Mouse (Mus musculus) myocyte (in vitro differentiated cells): ENCODE results near the gene Elp5. TPM values are rescaled to one million over a fixed set of nuclear protein-coding genes. Genes with fewer than 3 reads are reported as not detected.

Experiments used
- H3K27me3 ChIP-seq: one replicate; pipeline ENCODE4 v1.6.1; 2011; ENCODE audit not compliant: control insufficient read depth, insufficient read depth, insufficient read length
- H3K36me3 ChIP-seq: one replicate; pipeline ENCODE4 v1.6.1; 2011; ENCODE audit not compliant: control insufficient read depth, insufficient read depth
- H3K4me2 ChIP-seq: one replicate; pipeline ENCODE4 v1.6.1; 2011; ENCODE audit warnings: low read depth, control low read depth
- H3K4me3 ChIP-seq: one replicate; pipeline ENCODE4 v1.5.1; 2011; ENCODE audit warnings: mild to moderate bottlenecking, control low read depth, moderate library complexity
- H3K79me2 ChIP-seq: one replicate; pipeline ENCODE4 v1.6.1; 2011; ENCODE audit not compliant: control insufficient read depth, insufficient read depth
- H3ac ChIP-seq: one replicate; pipeline ENCODE4 v1.6.1; 2011; ENCODE audit not compliant: control insufficient read depth, insufficient read length
- CEBPB ChIP-seq: IDR thresholded peaks from 2 replicates; pipeline ENCODE4 v1.6.1; 2011; ENCODE audit warnings: mild to moderate bottlenecking, moderate library complexity; ENCODE audit not compliant: poor library complexity, insufficient read depth, severe bottlenecking
- E2F4 ChIP-seq: IDR thresholded peaks from one replicate; pipeline ENCODE4 v1.6.1; 2011; ENCODE audit warnings: mild to moderate bottlenecking, control low read depth, moderate library complexity; ENCODE audit not compliant: insufficient read depth
- MAX ChIP-seq: IDR thresholded peaks from one replicate; pipeline ENCODE4 v1.6.1; 2011; ENCODE audit warnings: low read depth, mild to moderate bottlenecking, control low read depth
- MYOD1 ChIP-seq, 3 experiments: IDR thresholded peaks; one replicate each; pipeline ENCODE4 v1.6.1; 2011; ENCODE audit warnings: control low read depth in 2 of 3, low read depth in 2 of 3, mild to moderate bottlenecking in 2 of 3, moderate library complexity in 1 of 3; ENCODE audit not compliant: insufficient read length in 2 of 3, control insufficient read depth in 1 of 3
- MYOG ChIP-seq, 3 experiments: IDR thresholded peaks; one replicate each; pipeline ENCODE4 v1.6.1; 2011; ENCODE audit warnings: control low read depth in 2 of 3, low read depth in 2 of 3, mild to moderate bottlenecking in 2 of 3; ENCODE audit not compliant: insufficient read length in 2 of 3, control insufficient read depth in 1 of 3, insufficient read depth in 1 of 3
- POLR2A ChIP-seq: IDR thresholded peaks from one replicate; pipeline ENCODE4 v1.6.1; 2011; ENCODE audit warnings: low read depth, mild to moderate bottlenecking, control low read depth, moderate library complexity; ENCODE audit not compliant: insufficient read length
- POLR2AphosphoS2 ChIP-seq: IDR thresholded peaks from one replicate; pipeline ENCODE4 v1.6.1; 2011; ENCODE audit warnings: low read depth, control low read depth; ENCODE audit not compliant: insufficient read length
- REST ChIP-seq: IDR thresholded peaks from one replicate; pipeline ENCODE4 v1.6.1; 2011; ENCODE audit warnings: mild to moderate bottlenecking, control low read depth, moderate library complexity; ENCODE audit not compliant: insufficient read depth, insufficient read length
- SRF ChIP-seq: IDR thresholded peaks from one replicate; pipeline ENCODE4 v1.6.1; 2011; ENCODE audit warnings: low read depth; ENCODE audit not compliant: control insufficient read depth, insufficient read length
- TCF12 ChIP-seq: IDR thresholded peaks from one replicate; pipeline ENCODE4 v1.6.1; 2011; ENCODE audit warnings: mild to moderate bottlenecking, control low read depth; ENCODE audit not compliant: poor library complexity, insufficient read depth, severe bottlenecking
- TCF3 ChIP-seq: IDR thresholded peaks from one replicate; pipeline ENCODE4 v1.6.1; 2011; ENCODE audit warnings: low read depth, control low read depth; ENCODE audit not compliant: insufficient read length
- USF1 ChIP-seq: IDR thresholded peaks from one replicate; pipeline ENCODE4 v1.6.1; 2011; ENCODE audit warnings: low read depth, mild to moderate bottlenecking, control low read depth, moderate library complexity
- polyA plus RNA-seq: library from polyadenylated mRNA; unstranded; fragments of >200 nt; fragmentation: generic; extraction: Trizol; gene quantifications from one replicate; pipeline ENCODE4 v1.2.1, GENCODE M21; 2012; ENCODE audit warnings: missing spikeins

Gene Elp5
- polyA plus RNA-seq, 1 experiment: 91.5 TPM

DNA sequence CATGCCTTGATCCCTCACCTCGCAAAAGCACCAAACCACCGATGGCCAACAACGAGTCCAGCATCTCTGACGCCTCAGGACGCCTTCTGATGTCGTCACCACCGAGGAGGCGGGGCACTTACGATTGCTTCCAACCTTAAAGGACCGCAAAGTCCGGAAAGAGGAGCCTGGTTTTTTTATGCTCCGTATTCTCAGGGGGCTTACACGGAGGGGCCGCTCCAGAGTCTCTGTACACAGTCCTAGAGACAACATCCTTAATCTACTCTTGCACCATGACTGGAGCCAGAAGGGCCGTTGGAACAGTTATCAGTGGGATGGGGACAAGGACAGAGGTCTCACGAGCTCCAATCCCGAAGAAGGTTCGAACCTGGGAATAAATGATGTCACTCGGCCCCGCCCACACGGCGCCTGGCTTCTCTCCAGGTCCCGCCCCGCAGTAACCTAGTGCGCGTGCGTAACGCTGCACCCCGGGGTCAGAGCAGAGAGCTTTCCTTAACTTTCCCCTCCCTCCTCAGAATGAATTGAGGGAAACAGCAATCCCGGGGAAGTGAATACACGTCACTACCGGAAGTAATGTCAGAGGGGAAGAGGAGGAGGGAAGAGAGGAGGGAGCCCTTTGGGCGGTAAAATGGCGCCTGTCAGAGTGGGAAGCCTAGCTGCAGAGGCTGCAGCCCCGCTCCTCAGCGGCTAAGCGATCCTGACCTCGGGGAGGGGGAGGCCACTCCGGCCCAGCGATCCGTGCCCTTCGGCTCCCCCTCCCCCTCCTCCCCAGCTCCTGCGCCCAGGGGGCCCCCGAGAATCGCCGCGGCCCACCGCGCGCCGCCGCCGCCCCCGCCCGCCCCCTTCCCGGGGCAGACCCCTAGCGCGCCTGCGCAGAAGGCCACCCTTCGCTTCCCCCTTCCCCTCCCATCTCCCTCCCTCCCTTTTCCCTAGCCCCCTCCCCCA, 1.8 kb downstream of the Elp5 start:
- H3K4me2 ChIP-seq: peak overlapping the region; percentile 79
- H3K36me3 ChIP-seq: peaks cover 30% of the 10 kb centered on the region
- peak; percentile 73 for TF ChIP-seq POLR2AphosphoS2
- TF ChIP-seq TCF12: no peak
- TF ChIP-seq POLR2A: peak; percentile 83
- TF ChIP-seq MYOD1 (IDR thresholded peaks at IDR 0.05; ENCODE audit: control insufficient read depth in 1 of 3, insufficient read length in 2 of 3, low read depth in 2 of 3): no peak
- peak; percentile 1 for TF ChIP-seq E2F4
- TF ChIP-seq MYOG (IDR thresholded peaks at IDR 0.05; ENCODE audit: control insufficient read depth in 1 of 3, insufficient read depth in 1 of 3, insufficient read length in 2 of 3, low read depth in 2 of 3): no peak
- TF ChIP-seq SRF: peak; percentile 69
- peaks cover 61% of the 10 kb centered on the region for H3K79me2 ChIP-seq
- H3K27me3 ChIP-seq: no peaks in the 10 kb centered on the region
- peak overlapping the region; percentile 73 for H3K4me3 ChIP-seq
- peak overlapping the region; percentile 93 for H3ac ChIP-seq

DNA sequence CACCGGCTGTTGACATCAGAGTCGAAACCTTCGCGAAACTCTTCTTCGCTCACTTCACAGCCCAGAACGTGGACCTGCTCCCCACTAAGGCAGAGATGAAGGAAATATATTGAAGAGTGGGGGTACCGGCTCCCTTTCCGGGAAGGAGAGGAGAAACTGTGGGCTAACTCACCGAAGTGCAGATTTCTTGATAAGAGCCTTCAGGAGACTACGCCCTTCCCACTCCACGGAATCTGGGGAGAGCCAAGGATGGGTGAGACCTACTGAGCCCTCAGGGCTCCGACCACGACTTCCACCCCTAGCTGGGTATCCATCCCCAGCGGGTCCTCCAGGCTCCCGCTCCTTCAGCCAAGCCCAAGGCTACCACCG, 2.5 kb downstream of the Elp5 start:
- TF ChIP-seq MYOD1 (IDR thresholded peaks at IDR 0.05; ENCODE audit: control insufficient read depth in 1 of 3, insufficient read length in 2 of 3, low read depth in 2 of 3): no peak
- no peak for TF ChIP-seq POLR2A
- no peak for TF ChIP-seq REST
- TF ChIP-seq TCF3: no peak
- TF ChIP-seq MAX: no peak
- TF ChIP-seq CEBPB: no peak
- no peak for TF ChIP-seq SRF
- TF ChIP-seq USF1: no peak
- TF ChIP-seq MYOG (IDR thresholded peaks at IDR 0.05; ENCODE audit: control insufficient read depth in 1 of 3, insufficient read depth in 1 of 3, insufficient read length in 2 of 3, low read depth in 2 of 3): no peak
- no peak for TF ChIP-seq TCF12
- TF ChIP-seq E2F4: no peak
- TF ChIP-seq POLR2AphosphoS2: no peak
- Histone ChIP-seq H3K36me3 (peaks cover 32% of the 10 kb centered on the region), H3K27me3 (no peaks in the 10 kb centered on the region), H3K4me3 (peak overlapping the region; percentile 73), H3K4me2 (peak overlapping the region; percentile 79), H3ac (peak overlapping the region; percentile 93), H3K79me2 (peaks cover 61% of the 10 kb centered on the region)

GRCm38 (mm10) chr11:69976271-69976670, 6.0 kb downstream of the Elp5 start:
- no peaks in the 10 kb centered on the region for H3K27me3 ChIP-seq
- no peak overlapping the region for H3K4me2 ChIP-seq
- TF ChIP-seq SRF: no peak
- TF ChIP-seq TCF12: no peak
- no peak for TF ChIP-seq MAX
- no peak for TF ChIP-seq MYOG (IDR thresholded peaks at IDR 0.05; ENCODE audit: control insufficient read depth in 1 of 3, insufficient read depth in 1 of 3, insufficient read length in 2 of 3, low read depth in 2 of 3)
- TF ChIP-seq TCF3: no peak
- TF ChIP-seq CEBPB: no peak
- TF ChIP-seq POLR2AphosphoS2: no peak
- no peak for TF ChIP-seq E2F4
- no peak for TF ChIP-seq POLR2A
- no peak for TF ChIP-seq USF1
- H3K79me2 ChIP-seq: peaks cover 32% of the 10 kb centered on the region
- H3K4me3 ChIP-seq: no peak overlapping the region
- H3ac ChIP-seq: no peak overlapping the region
- H3K36me3 ChIP-seq: peaks cover 45% of the 10 kb centered on the region

DNA sequence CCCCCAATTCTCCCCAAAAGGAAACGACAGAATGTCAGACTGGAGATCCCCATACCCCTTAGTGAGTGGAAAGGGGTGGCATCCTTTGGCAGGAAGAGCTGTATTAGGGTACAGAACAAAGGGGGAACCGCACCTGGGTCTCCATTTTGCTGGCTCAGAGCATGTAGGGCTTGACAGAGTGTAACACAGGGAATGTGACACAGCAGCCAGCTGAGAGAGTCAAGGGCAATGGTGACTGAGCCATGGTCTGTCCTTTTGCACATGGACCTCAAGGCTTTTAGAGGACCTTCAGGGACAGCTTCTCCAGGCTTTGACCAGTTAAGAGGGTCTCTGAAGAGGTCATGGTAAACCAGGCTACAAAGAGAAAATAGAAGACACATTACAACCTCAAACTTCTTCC, 7.4 kb downstream of the Elp5 start:
- Histone ChIP-seq H3ac (no peak overlapping the region), H3K4me2 (no peak overlapping the region), H3K27me3 (no peaks in the 10 kb centered on the region), H3K36me3 (peaks cover 51% of the 10 kb centered on the region), H3K79me2 (peaks cover 27% of the 10 kb centered on the region), H3K4me3 (no peak overlapping the region)
- no peak for TF ChIP-seq POLR2AphosphoS2
- no peak for TF ChIP-seq CEBPB
- no peak for TF ChIP-seq POLR2A

GRCm38 (mm10) chr11:69970775-69971174, 11.5 kb downstream of the Elp5 start:
- no peak overlapping the region for H3ac ChIP-seq
- H3K4me2 ChIP-seq: no peak overlapping the region
- H3K27me3 ChIP-seq: peaks cover 11% of the 10 kb centered on the region
- no peak overlapping the region for H3K4me3 ChIP-seq
- no peak for TF ChIP-seq USF1
- no peak for TF ChIP-seq MYOG (IDR thresholded peaks at IDR 0.05; ENCODE audit: control insufficient read depth in 1 of 3, insufficient read depth in 1 of 3, insufficient read length in 2 of 3, low read depth in 2 of 3)
- no peak for TF ChIP-seq POLR2A
- TF ChIP-seq SRF: no peak
- no peak for TF ChIP-seq TCF3
- TF ChIP-seq MYOD1 (IDR thresholded peaks at IDR 0.05; ENCODE audit: control insufficient read depth in 1 of 3, insufficient read length in 2 of 3, low read depth in 2 of 3): no peak
- TF ChIP-seq E2F4: no peak
- TF ChIP-seq CEBPB: no peak
- no peak for TF ChIP-seq MAX
- no peak for TF ChIP-seq POLR2AphosphoS2
- no peak for TF ChIP-seq REST
- TF ChIP-seq TCF12: no peak
- H3K79me2 ChIP-seq: no peaks in the 10 kb centered on the region
- H3K36me3 ChIP-seq: peaks cover 53% of the 10 kb centered on the region
